Mouse (Mus musculus) MEL (cell line): ENCODE measurements around the gene Slc35g3.
A peak's percentile ranks its signal among the peaks of the same experiment; 100 is the strongest.

Experiments used
- CTCF ChIP-seq, 3 experiments: IDR thresholded peaks in 2 of 3; conservative IDR thresholded peaks in 1 of 3; 2 replicates each; pipeline ENCODE4 v1.5.1; 2011 to 2012; ENCODE audit warnings: low read length in 3 of 3, low read depth in 2 of 3, mild to moderate bottlenecking in 2 of 3, improper control_type of control experiment in 1 of 3, inconsistent platforms in 1 of 3, mixed read lengths in 1 of 3, moderate library complexity in 1 of 3; ENCODE audit not compliant: control insufficient read depth in 1 of 3, insufficient read depth in 1 of 3, poor library complexity in 1 of 3, severe bottlenecking in 1 of 3
- E2F4 ChIP-seq: IDR thresholded peaks from 2 replicates; pipeline ENCODE4 v1.6.1; 2011; ENCODE audit warnings: low read depth, low read length, improper control_type of control experiment, borderline replicate concordance
- MAFK ChIP-seq: IDR thresholded peaks from 2 replicates; pipeline ENCODE4 v1.6.1; 2011; ENCODE audit warnings: low read depth, mild to moderate bottlenecking, low read length, improper control_type of control experiment, borderline replicate concordance
- POLR2A ChIP-seq, 2 experiments: IDR thresholded peaks; 2 replicates each; pipeline ENCODE4 v1.6.1; 2011 to 2012; ENCODE audit warnings: low read length in 2 of 2, mild to moderate bottlenecking in 2 of 2, control low read depth in 1 of 2, improper control_type of control experiment in 1 of 2, low read depth in 1 of 2, moderate library complexity in 1 of 2; ENCODE audit not compliant: control insufficient read depth in 1 of 2, insufficient read depth in 1 of 2, poor library complexity in 1 of 2
- POLR2AphosphoS2 ChIP-seq: IDR thresholded peaks from 2 replicates; pipeline ENCODE4 v1.6.1; 2011; ENCODE audit warnings: low read length, improper control_type of control experiment
- ZNF384 ChIP-seq: IDR thresholded peaks from 2 replicates; pipeline ENCODE4 v1.6.1; 2012; ENCODE audit warnings: low read depth, mild to moderate bottlenecking, inconsistent platforms, low read length, improper control_type of control experiment

DNA sequence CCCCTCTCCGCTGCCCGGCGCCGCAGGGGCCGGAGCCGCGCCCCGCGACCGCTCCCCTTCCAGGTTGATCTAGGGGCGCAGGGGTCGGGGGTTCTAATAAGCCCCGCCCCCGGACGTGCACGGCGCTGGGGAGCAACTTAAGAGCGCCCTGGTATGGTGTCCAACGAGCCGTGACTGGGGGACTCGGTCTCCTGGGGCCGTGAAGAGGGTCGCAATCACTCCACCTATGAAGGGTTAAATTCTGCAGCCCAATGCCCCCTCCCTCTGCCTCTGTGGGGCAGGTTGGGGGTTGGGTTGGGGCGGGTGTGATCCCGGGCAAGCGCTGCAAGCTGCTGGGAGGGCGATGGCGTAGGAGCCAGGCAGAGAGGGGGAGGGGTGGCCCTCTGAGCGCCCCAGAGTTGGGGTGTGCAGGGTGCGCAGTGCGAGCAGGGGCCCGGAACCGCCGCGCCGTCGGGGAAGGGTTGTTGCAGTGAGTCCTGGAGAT lies 4.4 kb upstream of the Slc35g3 start:
- TF ChIP-seq POLR2AphosphoS2 (no peak), CTCF (IDR thresholded peaks at IDR 0.05 in 2 of 3, conservative IDR thresholded peaks at IDR 0.05 in 1 of 3; ENCODE audit: control insufficient read depth in 1 of 3, insufficient read depth in 1 of 3, low read depth in 2 of 3, low read length in 3 of 3, poor library complexity in 1 of 3, severe bottlenecking in 1 of 3) (no peak), POLR2A (IDR thresholded peaks at IDR 0.05; ENCODE audit: control insufficient read depth in 1 of 2, insufficient read depth in 1 of 2, low read depth in 1 of 2, low read length in 2 of 2, poor library complexity in 1 of 2) (peak; percentile 45 to 46; a peak in 2 of 4 replicates), E2F4 (no peak), MAFK (no peak), ZNF384 (no peak)
